Mouse (Mus musculus) cortical plate, adult 2 months (tissue): Measurements from ENCODE around the gene Xirp2.

Experiments
- CTCF ChIP-seq: fragments of 200-500 bp; IDR thresholded peaks from 2 replicates; pipeline ENCODE4 v1.5.1; 2011; ENCODE audit warnings: mild to moderate bottlenecking, control low read depth, low read length; ENCODE audit not compliant: insufficient read depth; ENCODE audit errors: extremely low read depth
- POLR2A ChIP-seq: fragments of 200-500 bp; IDR thresholded peaks from 2 replicates; pipeline ENCODE4 v1.6.1; 2011; ENCODE audit warnings: mild to moderate bottlenecking, low read length, control low read depth; ENCODE audit not compliant: insufficient read depth; ENCODE audit errors: extremely low read depth

DNA sequence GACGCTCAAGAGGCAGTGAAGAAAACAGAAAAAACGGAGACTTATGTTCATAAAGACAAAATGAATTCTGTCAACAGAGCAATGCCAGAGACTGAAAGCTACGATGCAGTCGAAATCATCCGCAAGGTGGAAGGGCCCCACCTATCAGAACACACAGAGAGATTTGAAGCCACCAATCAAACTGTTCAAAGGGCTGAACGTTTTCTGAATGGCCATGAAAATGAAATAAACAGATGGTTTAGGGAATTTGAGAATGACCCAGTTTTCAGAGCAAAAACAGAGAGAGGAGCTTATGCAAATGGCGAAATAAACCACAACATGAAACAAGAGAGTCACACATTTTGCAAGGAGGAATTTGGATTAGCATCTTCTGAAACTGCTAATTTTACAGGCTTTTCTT, 70.6 kb downstream of the Xirp2 start:
- no peak for TF ChIP-seq POLR2A
- TF ChIP-seq CTCF, result no peak
